Mouse (Mus musculus) inflammation-experienced regulatory T-cells, adult 6 months (primary cell): ENCODE results near the gene Syngr1. TPM values are rescaled to one million over a fixed set of nuclear protein-coding genes. Genes with fewer than 3 reads are reported as not detected.
A peak's percentile ranks its signal among the peaks of the same experiment; 100 is the strongest.

Experiments
- ATAC-seq: one replicate; pipeline ENCODE4 v1.8.0; 2017
- polyA plus RNA-seq, 3 experiments: library from polyadenylated mRNA; unstranded; fragments of 100-300 nt; shearing (Covaris generic); gene quantifications; one replicate each; pipeline ENCODE4 v1.2.1; 2017

Syngr1 gene
- polyA plus RNA-seq, 3 experiments from 2014 or later, result 0.77 to 1.7 TPM; not detected in 1

GRCm38 (mm10) chr15:80149517-80149916 lies 58.4 kb downstream of the Syngr1 start:
- peak; percentile 95 for ATAC-seq

DNA sequence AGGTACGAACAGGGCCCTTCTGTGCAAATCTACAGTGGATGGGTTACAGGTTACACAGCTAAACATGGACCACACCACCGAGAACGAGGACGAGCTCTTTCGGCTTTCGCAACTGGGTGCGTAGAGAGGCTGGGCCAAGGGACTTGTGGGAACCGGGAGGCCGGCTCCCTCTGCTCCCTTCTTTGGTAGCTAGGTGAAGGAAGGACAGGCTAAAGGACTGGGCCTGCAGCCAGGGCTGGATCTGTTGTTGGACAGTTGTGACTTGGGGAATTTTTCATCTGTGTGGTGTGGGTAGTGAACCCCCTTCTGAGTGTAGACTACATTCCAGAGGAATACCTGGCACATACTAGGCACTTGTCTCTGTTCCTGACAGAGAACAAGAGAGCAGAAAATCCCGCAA lies 61.5 kb downstream of the Syngr1 start:
- no peak for ATAC-seq

GRCm38 (mm10) chr15:80153757-80154156 lies 62.6 kb downstream of the Syngr1 start:
- ATAC-seq, result no peak

- ATAC-seq, result no peak
These were observed 64.6 kb downstream of the Syngr1 start for GRCm38 (mm10) chr15:80155707-80156106.

DNA sequence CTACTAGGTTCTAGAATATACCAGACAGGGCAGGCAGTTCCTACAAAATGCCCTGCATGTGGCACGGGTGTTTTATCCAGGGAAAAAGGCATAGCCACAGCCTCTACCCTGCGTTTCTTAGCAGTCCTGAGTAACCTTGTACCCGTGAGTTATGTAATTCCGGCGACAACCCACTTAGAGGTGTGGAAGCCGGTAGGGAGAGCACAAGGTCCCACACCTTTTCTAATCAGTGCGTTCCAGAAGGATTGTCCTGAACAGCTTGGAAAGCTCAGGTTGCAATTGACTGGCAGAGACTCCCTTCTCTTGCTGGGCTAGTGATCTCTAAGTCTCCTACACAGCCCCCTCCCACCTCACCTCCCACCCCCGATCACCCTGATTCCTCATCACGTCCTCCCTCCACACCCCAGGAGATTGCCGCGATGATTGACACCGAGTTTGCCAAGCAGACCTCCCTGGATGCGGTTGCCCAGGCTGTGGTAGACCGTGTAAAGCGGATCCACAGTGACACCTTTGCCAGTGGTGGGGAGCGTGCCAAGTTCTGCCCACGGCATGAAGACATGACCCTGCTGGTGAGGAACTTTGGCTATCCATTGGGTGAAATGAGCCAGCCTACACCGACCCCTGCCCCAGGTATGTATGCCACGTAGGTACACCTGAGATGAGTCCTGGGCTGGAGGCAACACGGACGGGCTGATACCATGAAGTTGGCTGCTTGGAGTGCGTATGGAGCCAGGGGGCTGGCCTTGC lies 66.2 kb downstream of the Syngr1 start:
- ATAC-seq, result no peak

DNA sequence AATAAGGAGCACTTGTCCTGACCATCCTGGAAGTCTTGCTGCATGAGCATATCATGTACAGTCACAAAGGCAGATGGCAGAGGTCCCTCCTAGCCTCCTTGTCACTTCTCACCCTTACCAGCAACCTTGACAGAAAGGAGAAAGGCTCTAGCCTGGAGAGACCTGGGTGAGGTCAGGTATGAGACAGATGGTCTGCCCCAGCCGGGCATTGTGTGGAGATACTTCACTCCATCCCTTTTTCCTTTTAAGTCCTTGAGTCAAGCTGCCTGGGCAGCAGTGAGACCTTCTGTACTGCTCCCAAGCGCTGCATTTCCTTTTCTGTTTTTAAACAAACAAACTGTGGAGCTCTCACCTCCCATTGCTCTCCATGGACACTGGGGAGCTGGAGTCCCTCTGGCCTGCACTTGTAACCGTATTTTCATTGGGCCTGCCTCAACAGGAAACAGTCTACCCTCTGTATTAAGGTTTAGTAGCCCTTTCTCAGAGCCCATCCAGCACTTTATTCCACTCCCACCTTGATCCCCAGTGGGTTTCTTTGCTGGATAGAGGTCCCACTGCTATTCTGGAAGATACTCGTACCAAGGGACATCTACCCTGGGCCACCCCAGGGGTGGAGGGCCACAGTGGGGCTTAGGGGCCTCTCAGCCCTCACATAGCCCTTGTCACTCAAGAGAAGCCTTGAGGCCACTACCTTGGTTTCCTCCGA lies 67.0 kb downstream of the Syngr1 start:
- ATAC-seq, result no peak

DNA sequence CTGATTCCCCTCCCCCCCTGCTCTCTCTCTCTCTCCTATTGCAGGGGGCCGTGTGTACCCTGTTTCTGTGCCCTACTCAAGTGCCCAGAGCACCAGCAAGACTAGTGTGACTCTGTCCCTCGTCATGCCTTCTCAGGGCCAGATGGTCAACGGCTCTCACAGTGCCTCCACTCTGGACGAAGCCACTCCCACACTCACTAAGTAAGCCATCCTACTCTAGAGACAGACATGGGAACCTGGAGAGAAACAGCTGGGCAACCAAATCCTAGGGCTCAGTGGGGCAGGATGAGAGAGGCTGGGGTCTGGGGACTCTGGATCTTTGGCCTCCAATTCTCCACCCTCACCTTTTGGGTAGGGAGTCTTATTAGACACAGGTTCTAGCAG lies 67.6 kb downstream of the Syngr1 start:
- ATAC-seq, result no peak

- ATAC-seq, result no peak
These were observed 68.3 kb downstream of the Syngr1 start for GRCm38 (mm10) chr15:80159286-80159901.

- ATAC-seq, result no peak
These were observed 69.1 kb downstream of the Syngr1 start for GRCm38 (mm10) chr15:80160223-80160622.

GRCm38 (mm10) chr15:80160726-80161125 lies 69.6 kb downstream of the Syngr1 start:
- ATAC-seq, result no peak

DNA sequence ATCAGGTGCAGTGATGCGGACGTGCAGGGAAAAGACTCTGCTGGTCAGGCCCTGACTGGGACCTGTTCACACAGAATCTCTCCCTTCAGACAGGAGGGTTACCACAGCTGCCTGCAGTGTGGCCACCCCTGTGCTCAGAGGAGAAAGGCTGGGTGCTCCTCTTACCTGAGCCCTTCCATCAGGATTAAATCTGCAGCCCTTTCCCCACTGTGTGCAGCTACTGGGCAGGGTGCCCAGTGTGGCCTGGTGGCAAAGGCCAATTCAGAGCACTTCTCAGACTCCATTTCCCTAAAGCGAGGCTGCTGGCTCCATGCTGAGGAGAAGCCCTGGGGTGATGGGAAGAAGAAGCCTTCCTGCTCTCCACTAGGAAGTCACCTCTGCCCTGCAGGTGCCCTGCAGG lies 70.1 kb downstream of the Syngr1 start:
- no peak for ATAC-seq

DNA sequence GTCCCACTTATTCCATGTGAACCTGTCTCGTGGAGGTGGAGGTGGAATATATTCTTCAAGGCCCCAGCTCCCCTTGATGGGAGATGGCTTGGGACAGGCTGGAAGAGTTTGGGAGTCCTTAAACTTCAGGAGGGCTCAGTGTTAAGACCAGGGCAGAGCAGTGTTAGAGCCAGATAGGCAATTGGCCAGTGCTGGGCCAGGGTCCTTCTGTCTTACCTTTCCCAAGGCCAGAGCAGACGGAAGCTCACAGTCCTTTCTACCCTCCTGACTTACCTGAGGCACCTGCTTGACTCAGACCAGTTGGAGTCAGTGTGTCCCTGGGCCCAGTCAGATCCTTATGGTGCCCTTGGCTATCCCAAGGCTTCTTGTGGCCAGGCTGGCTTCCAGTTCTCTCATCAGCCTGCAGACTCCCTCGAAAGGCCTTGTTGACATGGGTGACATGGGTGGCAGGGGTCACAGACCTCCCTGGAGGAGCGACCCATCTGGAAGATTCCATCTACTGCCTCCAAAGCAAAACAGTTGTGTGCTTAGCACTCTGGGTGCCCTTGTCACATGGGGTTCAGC lies 71.3 kb downstream of the Syngr1 start:
- ATAC-seq, result no peak

DNA sequence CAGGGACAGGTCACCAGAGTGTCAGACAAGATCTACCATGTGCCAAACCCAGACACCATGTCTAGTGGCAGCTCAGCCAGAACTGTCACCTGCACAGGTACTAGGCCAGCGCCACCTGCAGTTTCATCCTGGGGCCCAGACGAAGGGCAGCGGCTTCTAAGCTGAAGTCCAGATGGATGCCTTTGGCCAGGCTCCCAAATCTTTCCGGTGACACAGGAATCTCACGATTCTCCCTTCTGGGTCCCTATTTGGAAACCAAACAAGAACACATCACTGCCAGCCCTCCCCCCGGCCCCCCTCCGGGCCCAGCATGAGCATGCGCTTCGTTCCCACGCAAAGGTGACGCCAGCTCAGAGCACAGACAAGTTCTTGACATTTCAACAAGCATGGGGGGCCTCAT lies 72.1 kb downstream of the Syngr1 start:
- ATAC-seq, result no peak

DNA sequence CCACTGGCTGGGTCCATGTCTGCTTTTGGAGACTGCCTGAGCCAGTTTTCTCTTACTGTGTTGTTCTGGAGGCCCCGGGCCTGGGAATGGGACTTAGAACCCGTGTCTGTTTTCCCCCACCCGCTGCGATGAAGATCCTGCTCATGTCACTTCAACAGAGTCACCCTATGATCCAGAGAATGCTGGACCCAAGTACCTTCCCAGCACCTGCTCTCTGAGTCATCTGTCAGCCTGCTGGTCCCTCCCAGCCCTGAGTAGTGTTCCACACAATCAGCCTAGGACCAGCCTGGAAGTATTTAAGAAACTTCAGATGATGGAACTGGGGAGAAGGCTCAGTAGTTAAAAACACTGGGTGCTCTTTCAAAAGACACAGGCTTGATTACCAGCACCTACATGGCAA lies 72.6 kb downstream of the Syngr1 start:
- no peak for ATAC-seq

- no peak for ATAC-seq
These were observed 74.3 kb downstream of the Syngr1 start for GRCm38 (mm10) chr15:80165396-80165795.

Other genes with a start within 250 kb of the Syngr1 start
- gene Apobec3, start 199.7 kb upstream of the Syngr1 start, polyA plus RNA-seq, result 100 to 1,000 TPM; 509 to 683 (median 543) TPM
- 10 to 100 TPM; 13.3 to 48.6 (median 38.5) TPM for gene Cbx7, start 120.2 kb upstream of the Syngr1 start, polyA plus RNA-seq
- 1 to 10 TPM; 1.4 to 2.1 (median 2.1) TPM for gene Pdgfb, start 76.4 kb upstream of the Syngr1 start, polyA plus RNA-seq
- gene Rpl3, start 534 bp downstream of the Syngr1 start, polyA plus RNA-seq, result 1,000 to 10,000 TPM; 2,844 to 4,969 (median 3,861) TPM
- 10 to 100 TPM; 12.2 to 15.9 (median 12.3) TPM for gene Tab1, start 41.8 kb downstream of the Syngr1 start, polyA plus RNA-seq
- not detected for gene Mgat3, start 82.4 kb downstream of the Syngr1 start, polyA plus RNA-seq
- gene Mief1, start 142.7 kb downstream of the Syngr1 start, polyA plus RNA-seq, result 10 to 100 TPM; 29.1 to 39.4 (median 34.2) TPM
- 10 to 100 TPM in 1 of 3 experiments, not detected in 2; 10.7 TPM for gene AC140267.1, start 144.5 kb downstream of the Syngr1 start, polyA plus RNA-seq
- gene Atf4, start 163.8 kb downstream of the Syngr1 start, polyA plus RNA-seq, result 10 to 100 TPM; 78.7 to 96.6 (median 84.8) TPM
- gene Rps19bp1, start 173.0 kb downstream of the Syngr1 start, polyA plus RNA-seq, result 10 to 100 TPM; 19.9 to 24.4 (median 21.7) TPM
- gene Cacna1i, start 195.9 kb downstream of the Syngr1 start, polyA plus RNA-seq, result under 1 TPM in 1 of 3 experiments, not detected in 2; 0.04 TPM